Mouse (Mus musculus): ENCODE results near the gene Alox12b.

Alox12b gene

GRCm38 (mm10) chr11:69172606-69173005 is 15.8 kb downstream of the Alox12b start:
- no peak for DNase-seq (ENCODE audit: low spot score in 2 of 2)

DNA sequence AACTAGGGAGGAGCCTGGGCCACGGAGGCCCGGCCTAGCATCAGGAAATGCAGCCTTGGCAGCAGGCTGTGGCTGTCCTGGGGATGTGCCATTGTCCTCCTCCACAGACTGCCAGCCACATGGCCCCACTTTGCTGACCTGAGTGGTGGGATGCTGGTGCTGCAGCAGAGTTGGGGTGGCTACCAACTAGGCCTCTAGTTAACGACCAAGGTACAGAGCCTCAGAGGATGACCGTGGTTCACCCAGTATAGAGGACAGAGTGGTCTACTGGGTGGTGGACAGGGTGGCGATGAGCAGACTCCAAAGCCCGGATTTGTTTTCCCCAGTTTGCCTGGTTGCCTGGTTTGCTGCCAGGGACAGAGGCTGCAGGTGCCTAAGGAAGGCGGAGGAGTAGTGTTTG is 17.9 kb downstream of the Alox12b start:
- no peak for DNase-seq (ENCODE audit: low spot score in 2 of 2)

DNA sequence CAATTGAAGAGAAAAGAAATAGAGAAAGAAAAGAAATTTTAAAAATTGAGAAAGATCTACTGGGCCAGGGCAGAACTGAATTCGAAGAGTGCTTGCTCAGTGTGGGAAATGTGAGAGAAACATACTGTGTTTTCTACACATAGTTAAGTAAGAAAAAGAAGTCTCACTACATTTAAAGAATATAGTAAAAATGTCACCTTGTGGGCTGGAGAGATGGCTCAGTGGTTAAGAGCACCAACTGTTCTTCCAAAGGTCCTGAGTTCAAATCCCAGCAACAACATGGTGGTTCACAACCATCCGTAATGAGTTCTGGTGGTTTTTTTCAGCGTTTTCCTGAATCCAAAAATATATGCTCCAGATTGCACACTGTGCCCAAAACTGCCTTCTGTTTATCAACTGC is 21.7 kb downstream of the Alox12b start:
- DNase-seq (ENCODE audit: low spot score in 2 of 2): no peak

DNA sequence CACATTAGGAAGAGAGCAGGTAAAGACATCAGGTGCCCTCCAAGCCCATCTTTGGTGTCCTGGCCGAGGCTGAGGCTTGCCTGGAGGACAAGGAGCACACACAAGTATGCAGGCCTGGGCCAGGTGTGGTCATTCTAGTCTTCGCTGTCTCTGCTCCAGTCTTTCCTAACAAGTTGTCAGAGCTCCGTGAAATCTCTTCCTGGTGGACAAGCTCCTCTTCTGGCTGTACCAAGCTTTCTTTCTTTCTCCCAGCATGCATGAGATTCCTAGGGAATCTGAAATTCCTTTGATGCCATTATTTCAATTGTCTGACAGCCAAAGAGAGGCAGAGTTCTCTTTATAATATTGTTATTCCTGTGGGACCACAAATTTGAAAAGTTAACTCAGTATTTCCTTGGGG is 22.7 kb downstream of the Alox12b start:
- no peak for DNase-seq (ENCODE audit: low spot score in 2 of 2)

- no peak for DNase-seq (ENCODE audit: low spot score in 2 of 2)
Observed at GRCm38 (mm10) chr11:69180120-69180519, 23.3 kb downstream of the Alox12b start.

GRCm38 (mm10) chr11:69185031-69185430 is 28.2 kb downstream of the Alox12b start:
- no peak for DNase-seq (ENCODE audit: low spot score in 2 of 2)

DNA sequence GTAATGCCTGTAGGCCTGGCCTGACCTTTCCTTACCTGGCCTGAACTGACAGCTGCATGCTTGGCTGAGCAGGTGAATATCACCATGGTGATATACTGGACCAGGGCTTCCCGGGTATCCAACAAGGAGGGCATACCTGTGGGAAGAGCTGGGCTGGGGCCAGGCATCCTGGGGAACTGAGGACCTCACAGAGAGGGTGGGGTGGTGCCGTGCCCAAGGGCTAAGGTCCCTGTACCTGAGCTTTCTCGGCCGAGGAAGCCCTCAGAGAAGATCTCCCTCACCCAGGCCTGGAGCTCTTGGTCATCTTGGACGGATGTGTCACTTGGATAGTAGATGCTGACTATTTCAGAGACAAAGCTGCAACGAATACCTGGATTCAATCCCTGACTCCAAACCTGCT is 29.1 kb downstream of the Alox12b start:
- no peak for DNase-seq (ENCODE audit: low spot score in 2 of 2)

DNA sequence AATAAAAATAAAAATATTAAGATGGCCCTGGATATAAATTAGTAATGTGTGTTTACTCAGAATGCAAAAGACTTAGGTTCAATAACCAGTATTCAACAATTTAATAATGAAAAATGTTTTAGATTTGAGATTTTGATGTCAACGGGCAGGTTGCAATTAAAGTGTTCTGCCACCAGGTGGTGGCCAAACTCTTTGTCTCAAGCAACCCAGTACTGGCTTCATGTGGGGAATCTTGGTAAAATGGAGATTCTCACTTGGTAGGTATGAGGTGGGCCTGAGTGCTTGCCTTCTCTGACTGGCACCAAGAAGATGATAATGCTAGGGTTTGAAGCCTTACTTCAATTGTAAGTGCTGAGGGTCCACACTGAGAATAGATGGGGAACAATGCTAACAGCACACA is 36.1 kb downstream of the Alox12b start:
- DNase-seq (ENCODE audit: low spot score in 2 of 2): no peak

GRCm38 (mm10) chr11:69196766-69197165 is 40.0 kb downstream of the Alox12b start:
- no peak for DNase-seq (ENCODE audit: low spot score in 2 of 2)

DNA sequence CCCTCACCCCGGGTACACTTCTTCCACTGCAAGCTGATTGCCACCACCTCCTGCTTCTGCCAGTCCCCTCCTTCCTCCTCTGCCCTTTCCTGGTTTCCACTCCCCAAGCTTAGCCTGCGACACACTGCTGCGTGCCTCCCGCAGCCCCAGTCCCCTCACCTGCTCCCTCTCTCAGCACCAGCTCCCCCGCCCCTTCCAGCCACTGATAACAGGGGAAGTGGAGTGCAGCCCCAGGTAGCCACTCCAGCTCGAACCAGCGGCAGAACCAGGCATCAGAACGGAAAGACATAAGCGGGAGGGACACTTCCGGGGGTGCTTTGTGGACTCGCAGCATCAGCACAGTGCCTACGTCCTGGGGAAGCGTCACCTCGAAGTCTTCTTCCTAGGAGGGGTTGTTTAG is 40.4 kb downstream of the Alox12b start:
- DNase-seq (ENCODE audit: low spot score in 2 of 2): no peak

DNA sequence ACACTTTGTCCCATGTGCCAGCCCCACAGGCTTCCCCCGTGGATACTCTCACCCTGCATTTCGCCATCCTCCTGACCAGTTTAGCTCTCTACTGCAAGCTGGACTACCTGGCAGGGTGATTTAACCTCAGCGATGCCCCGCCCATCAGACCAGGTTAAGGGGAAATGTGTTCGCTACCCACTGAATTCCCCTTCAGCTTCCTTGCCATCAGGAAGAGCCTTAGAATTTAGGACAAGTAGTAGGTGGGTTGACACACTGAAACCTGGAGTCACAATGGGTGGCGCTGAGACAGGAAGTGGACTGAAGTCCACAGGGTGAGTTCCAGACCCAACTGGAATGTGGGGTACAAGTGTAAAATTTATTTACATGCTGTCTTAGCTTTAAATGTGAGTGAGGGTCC is 41.0 kb downstream of the Alox12b start, which contains the start of gene Alox8:
Gene Alox8, minus strand, starts transcription at position 101 of the 400 bp plus-strand sequence.
- DNase-seq (ENCODE audit: low spot score in 2 of 2): no peak

- no peak for DNase-seq (ENCODE audit: low spot score in 2 of 2)
Observed at GRCm38 (mm10) chr11:69199251-69199650, 42.5 kb downstream of the Alox12b start.

GRCm38 (mm10) chr11:69200231-69200630 is 43.4 kb downstream of the Alox12b start:
- no peak for DNase-seq (ENCODE audit: low spot score in 2 of 2)

GRCm38 (mm10) chr11:69202469-69203230 is 45.9 kb downstream of the Alox12b start:
- DNase-seq (ENCODE audit: low spot score in 2 of 2): no peak

DNA sequence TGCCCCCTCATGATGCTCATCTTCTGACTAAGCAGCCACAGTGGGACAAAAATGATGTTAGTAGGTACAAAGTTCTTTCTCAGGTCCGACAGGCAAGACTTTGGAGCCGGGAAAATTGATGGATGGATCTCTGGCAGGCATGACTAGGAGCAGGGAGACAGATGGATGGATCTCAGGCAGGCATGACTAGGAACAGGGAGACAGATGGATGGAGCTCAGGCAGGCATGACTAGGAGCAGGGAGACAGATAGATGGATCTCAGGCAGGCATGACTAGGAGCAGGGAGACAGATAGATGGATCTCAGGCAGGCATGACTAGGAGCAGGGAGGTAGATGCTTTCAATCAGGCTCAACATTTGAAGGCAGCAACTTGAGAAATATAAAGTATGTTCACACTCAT is 54.6 kb downstream of the Alox12b start:
- peak in 1 of 2 experiments; percentile 26 for DNase-seq (ENCODE audit: low spot score in 2 of 2)

DNA sequence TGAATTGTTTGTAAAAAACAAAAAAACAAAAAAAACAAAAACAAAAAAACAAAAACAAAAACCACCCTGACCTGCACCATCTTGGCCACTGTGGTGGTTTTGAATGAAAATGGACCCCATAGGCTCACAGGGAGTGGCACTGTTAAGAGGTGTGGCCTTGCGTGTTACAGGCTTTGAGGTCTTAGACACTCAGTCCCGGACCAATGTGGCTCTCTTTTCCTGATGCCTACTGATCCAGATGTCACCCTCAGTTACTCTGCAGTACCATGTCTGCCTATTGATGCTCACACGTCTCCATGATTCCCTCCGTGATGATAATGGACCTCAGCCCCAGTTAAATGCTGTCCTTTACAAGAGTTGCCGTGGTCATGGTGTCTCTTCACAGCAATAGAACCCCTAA is 60.6 kb downstream of the Alox12b start:
- no peak for DNase-seq (ENCODE audit: low spot score in 2 of 2)

- no peak for DNase-seq (ENCODE audit: low spot score in 2 of 2)
Observed at GRCm38 (mm10) chr11:69218661-69219060, 61.9 kb downstream of the Alox12b start.
